Mouse (Mus musculus): ENCODE data around the gene Slc28a1.
A peak's percentile ranks its signal among the peaks of the same experiment; 100 is the strongest.
"Not testable (repeated sequence)": the region's sequence is repeated elsewhere in the genome, so short reads cannot be mapped to it uniquely, and the experiment has no call there.

Slc28a1 gene

DNA sequence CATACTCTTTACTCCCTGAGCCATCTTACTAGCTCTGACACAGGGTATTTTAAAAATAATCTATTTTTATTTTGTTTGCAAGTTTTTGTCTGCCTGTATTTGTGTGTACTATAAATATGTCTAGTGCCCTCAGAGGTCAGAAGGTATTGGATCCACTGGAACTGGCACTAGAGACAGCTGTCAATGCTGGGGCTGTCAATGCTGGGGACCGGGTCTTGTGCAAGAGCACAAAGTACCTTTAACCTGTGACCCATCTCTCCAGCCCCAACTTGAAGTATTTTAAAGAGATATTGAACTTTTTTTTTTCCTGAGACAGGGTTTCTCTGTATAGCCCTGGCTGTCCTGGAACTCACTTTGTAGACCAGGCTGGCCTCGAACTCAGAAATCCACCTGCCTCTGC is 59.3 kb downstream of the Slc28a1 start:
- DNase-seq: no peak

DNA sequence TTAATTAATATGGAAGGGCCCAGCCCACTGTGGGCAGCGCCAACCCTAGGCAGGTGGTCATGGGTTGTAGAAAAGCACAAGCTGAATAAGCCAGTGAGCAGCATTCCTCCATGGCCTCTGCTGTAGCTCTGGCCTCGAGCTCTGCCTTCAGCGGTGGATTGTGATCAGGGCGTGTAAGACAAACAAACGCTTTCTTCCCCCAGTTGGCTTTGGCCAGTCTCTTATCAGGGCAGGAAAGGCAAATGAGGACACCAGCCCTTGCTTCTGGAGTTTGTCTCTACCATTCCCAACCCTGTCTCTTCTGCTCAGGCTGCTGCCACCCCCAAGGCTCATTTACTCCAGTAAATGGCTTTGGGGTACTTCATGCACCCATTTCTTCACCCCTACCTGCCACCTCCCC is 60.1 kb downstream of the Slc28a1 start:
- no peak for DNase-seq

DNA sequence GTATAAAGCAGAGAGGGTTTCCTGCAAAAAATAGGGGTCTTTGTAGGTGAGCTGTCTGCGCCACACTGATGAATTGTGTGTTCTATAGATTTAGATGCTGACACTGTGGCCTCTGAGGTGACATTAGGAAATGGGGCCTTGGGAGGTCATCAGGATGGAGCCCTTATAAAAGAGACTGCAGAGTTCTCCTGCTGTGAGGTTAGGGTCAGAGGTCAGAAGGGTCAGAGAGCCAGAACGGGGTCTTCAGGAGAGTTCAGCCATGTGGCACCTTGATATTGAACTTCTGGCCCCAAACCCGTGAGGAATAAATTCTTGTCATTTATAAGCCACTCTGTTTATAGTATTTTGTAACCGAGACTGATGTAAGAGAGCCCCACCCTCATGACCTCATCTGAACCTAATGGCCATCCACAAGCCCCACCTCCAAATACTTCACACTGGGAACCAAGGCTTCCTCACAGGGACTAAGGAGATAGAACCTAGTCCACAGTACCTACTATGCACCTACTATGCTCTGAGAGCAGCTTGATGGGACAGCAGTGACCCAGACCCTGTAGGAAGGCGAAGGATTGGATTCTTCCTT is 61.7 kb downstream of the Slc28a1 start:
- no peak for DNase-seq

DNA sequence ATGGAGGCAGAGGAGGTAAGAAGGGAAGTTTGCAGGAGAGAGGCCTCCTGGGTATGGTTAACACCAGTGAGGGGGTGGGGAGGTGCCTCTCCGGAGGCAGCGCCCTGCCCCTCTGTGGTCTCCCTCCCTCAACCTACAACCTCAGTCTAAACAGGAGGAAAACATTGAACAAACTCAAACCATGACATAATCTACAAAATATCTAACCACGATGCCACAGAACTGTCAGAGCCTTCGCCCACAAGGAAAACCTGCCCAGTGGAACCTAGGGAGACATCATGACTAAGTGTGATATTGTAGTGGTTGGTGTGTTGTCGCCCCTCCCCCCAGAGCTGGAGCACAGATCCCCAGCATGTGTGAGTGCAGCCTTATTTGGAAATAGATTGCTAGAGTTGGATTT is 64.9 kb downstream of the Slc28a1 start:
- DNase-seq: no peak

DNA sequence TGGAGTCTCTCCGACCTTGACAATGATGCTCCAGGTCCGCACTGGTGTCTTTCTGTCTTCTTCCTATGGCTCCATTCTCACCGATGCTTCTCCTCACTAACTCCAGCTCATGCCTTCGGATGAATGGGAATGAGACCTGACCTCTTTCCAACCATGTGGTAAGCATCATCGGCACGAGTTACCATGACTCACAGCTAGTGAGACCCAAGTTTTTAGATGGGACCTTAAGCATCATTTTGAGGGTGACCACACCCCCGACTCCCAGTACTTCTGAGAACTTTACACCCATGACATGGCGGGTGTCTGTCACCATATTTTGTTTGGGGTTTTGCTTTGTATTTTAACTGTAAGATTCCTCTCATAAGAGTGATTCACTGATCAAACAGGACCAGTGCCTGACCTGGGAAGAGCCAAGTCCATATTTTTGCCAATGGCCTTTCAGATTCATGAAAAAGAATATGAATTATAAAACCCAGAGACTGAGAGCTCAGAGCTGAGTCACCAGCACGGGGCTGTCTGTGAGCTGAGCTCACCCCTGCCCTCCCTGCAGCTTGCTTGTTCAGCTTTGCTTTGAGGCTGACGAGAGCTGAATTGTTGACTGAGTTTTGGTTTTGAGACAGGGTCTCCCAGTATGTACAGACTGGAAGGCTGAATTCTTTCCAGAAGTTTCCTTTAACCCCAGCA is 68.0 kb downstream of the Slc28a1 start:
- no peak for DNase-seq

DNA sequence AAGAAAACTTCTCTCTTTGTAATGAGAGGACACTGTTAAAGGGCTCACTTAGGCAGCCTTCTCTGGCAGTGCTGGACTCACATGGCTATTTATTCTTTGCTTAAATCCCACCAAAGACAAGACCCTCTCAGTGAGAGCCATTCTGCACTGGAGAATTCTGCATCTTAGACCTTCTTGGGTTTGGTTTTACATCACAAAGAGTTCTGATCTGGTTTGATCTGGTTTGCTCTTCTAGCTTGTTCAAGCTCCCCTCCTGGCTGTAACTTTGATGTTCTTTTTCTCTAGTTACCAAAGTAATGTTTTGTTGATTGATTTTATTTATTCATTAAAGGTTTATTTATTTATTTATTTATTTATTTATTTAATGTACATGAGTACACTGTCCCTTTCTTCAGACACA is 68.6 kb downstream of the Slc28a1 start:
- DNase-seq: no peak

DNA sequence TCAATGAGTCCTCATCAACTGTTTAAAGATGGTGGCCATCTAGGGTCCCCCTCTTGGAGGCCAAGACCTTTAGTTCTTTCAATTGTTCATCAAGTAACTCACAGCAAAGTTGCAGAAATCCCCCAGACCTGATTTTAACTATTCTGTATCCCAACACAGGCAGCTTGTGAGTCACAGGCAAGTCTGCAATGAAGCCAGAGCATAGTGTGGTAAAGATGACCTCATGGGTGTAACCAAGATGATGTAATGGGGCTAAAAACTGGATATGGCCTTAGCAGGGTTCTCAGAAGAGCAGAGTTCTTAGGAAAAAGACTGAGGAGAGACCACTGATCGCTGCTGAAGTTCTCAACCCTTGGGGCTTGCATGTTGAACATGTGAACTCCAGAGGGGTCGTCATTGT is 69.5 kb downstream of the Slc28a1 start:
- no peak for DNase-seq

DNA sequence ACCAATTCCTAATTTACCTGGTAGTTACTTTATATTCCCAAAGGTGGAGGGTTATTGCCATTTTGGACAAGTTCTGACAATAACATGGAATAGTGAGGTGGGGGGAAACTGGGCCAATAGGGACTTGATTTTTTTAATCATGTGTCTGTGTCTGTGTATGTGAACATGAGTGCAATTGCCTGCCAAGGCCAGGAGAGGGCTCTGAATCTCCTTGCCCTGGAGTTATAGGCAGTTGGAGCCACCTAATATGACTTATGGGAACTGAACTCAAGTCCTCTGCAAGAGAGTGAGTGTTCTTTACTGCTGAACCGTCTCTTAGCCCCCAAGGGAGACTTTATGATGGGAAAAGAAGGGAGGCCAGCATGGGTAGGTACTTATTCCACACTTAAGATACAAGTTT is 70.1 kb downstream of the Slc28a1 start:
- DNase-seq: no peak

DNA sequence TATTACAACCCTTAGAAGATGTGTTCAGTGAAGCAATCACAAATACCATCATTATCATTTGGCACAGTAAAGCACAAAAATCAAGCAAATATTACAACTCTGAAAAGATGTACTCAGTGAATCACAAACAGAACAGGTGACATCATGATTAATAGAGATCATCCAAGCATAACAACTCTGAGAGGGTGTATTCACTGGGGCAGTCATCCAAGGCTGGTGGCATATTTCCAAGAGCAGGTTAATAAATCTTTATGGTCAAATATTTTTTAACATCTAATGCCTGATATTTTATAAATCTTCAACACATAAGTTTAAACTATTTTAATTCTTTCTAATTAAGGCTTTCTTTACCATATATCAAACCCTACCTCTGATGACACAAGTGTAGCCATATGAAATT is 71.4 kb downstream of the Slc28a1 start:
- peak; percentile 57 to 76 for DNase-seq

DNA sequence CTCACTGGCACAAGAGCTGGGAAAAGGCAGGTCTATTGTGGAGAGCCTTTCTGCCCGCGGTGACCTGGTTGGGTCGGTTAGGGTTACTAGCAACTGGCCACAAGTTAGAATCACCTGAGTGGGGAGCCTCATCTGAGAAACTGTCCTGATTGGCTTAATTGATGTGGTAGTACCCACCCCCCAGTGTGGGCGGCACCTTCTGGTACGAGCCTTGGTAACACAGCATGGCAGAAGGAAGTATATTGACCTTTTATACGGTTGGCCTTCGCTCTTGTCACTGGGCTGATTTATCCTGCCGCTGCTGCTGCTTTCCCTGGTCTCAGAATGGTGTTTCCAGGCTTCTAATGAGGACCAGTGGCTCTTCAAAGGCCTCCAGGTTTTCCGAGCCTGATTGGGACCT is 74.6 kb downstream of the Slc28a1 start:
- DNase-seq: no peak

DNA sequence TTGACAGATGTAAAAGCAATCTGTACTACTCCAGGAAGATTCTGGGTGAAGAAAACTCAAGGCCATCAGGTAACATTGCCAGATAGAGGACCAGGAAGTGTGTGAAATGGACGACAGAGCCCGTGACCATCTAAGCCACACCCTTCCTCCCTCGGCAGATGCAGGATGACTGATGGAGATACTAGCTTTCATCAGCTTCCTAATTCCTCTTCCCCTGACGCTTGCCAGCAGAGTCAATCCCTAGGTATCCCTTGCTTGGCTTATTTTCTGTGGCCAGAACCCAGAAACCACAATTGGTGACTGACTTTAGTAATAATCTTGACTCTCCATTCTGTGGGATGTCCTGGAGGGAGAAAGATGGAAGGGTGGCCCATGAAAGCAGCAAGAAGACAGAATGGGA is 80.9 kb downstream of the Slc28a1 start:
- no peak for DNase-seq

DNA sequence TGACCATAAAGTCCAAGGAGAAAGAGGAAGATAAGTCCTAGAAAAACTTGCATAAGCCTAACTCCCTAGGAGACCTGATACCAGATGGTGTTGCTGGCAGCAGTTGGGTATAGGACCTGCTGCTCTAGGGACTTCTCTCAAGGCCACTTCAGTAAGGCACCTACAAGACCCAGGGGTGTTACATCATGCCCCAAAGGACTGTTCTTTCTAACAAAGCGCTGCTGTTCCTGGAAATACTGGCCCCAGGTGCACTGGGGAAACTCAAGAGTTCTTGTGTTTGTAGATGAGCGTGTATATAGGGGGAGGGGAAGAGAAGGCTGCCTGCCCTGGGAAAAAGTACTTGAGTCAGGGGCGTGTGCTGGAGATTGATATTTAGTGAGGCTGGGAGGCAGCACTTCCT is 82.2 kb downstream of the Slc28a1 start:
- no peak for DNase-seq

DNA sequence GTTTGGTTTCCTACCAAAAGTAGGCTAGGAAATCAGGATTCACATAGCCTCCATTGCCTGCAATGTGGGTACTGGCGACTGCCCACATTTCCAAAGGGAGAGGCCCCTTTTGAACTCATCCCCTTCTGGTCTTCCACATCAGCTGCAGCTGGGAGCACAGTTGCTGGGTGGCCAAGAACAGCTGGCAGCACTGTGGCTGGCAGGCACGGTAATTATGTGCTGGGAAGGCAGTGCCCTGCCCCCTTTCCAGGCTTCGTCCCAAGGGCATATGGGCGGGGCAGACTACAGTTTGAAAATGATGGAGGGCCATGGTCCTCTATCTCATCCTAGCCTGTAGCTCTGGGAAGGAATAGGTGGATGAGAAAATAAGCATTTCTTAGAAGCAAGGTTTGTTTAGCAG is 83.9 kb downstream of the Slc28a1 start:
- no peak for DNase-seq

DNA sequence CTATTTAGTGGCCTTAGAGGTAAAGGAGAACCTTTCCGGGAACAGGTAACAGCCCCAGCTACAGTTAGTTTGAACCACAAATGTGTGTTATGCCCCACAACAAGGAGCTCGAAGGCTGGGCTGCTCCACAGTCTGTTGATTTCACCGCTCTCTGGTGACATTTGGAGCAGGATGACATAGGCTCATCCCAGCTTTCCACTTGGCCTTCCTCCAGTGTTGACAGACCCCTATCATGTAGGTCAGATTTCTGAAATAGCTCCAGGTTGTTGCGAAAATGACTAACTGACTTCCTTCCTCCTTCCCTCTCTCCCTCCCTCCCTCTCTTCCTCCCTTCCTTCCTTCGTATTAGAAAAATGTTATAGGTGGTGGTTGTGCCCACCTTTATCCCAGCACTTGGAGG is 84.5 kb downstream of the Slc28a1 start:
- DNase-seq: no peak

DNA sequence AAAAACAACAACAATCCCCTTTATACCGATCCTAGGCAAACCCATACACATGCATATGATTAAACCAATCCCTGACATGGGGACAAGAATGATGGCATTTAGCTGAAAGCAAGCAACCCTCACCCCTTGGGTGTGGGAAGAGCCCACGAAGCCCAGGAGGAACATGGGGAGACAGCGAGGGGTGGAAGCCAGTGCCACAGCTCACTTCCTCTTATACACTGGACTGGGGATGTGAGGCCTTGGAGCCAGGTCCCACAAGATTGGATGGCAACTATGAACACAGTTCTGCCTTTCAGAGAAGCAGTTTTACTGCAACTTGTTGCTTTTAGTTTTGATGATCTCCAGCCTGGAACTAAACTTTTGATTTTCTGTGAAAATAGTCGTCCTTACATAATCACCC is 85.2 kb downstream of the Slc28a1 start:
- DNase-seq: no peak

DNA sequence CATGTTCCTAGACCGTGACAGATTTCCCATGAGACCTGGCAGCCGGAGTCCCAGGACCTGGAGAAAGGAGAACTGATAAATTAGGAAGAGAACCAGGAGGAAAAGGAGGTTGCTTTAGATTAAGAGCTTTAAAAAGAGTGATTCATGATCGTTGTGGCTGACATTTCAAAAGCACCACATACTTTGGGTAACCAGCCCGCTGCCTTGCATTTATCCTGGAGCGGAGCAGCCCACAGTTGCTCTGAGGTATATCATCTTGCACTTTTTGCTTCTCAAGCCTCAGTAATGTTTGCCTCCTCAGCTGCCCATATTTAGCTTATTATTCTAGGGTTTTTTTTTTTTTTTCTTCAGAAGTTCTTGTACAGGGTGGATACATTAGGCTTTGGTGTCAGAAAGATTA is 87.8 kb downstream of the Slc28a1 start:
- no peak for DNase-seq

DNA sequence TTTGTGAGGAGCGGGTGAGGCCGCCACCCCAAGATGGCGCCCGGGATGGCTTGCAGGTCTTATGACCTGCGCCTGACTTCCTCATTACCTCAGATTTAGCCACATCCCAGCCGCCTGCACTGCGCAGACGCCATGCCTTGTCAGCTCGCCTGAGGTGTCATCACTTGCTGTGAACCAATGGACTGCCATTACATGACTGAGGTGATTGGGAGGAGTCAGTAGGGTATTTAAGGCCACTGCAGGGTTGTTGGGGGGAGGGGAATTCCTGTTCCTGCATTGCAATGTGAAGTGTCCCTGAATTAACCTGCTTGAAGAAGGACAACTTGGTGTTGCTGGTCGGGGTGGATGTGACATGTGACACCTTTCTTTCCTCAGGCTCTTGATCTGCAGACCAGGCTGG is 89.0 kb downstream of the Slc28a1 start:
- DNase-seq: not testable (repeated sequence)

DNA sequence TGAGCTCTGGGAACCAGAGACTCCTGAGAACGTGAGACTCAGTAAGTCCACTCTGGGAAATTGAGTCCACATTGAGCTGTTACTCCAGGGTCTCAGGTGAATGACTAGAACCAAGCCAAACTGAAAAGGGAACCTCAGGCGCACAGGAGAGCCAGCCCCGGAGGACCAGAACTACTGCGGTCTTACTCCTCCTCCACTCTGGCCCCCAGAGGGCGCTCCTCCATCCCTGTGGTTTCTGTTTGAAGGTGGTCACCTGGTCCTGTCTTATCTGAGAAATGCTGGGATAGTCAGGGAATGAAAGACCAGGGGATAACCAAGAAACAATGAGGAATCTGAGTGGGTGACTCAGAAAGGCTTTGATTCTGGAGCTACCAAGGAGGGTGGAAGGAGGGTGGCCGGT is 94.3 kb downstream of the Slc28a1 start:
- DNase-seq: peak; percentile 72 to 86

DNA sequence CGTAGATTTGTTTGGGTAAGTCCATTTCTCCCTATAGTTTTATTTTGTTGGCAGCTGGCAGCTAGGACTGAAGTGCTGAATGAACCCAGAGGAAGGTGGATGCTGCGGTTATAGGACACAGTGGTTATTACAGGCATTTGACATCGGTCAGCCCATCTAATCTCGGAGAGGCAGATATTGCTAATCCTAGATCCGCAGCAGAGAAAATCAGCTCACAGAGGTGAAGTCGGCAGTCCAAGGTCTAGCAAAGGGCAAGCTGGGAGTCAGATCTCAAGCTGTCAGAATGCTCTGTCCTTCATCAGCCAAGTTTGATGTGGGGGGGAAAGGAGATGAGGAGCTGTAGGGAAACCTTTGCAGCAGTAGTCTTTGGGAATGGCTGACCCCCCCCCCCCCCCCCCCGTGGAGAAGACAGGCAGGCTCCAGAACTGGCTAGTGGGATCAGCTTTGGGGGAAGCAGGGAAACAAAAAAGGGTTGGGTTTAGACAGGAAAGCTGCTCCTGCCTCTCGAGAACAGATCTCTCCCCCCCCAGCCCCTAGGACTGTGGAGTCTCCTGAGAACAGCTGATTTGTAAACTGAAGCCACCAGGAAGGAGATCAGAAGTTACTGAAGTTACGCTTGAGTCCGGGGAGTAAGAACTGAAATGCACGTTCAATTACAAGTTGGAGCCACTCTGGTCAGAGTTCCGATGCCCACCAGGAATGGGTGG is 95.5 kb downstream of the Slc28a1 start:
- DNase-seq: no peak

DNA sequence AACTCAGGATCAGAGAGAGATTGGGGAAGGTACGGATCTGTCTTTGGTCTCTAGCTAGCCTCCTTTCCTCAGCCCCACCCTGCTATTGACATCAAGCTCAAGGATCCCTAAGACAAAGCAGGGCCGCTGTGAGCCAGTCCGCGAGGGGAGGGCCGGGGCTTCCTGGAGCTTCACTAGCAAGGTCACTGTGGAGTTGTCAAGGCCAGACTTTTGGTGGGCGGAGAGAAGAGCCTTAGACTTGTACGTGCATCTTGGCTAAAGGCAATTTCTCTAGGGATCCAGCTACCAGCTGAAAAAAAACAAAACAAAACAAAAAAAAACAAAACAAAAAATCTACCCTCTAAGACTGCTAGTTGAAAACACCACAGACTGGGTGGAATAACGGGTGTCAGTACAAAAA is 97.2 kb downstream of the Slc28a1 start:
- peak; percentile 35 to 54 for DNase-seq

DNA sequence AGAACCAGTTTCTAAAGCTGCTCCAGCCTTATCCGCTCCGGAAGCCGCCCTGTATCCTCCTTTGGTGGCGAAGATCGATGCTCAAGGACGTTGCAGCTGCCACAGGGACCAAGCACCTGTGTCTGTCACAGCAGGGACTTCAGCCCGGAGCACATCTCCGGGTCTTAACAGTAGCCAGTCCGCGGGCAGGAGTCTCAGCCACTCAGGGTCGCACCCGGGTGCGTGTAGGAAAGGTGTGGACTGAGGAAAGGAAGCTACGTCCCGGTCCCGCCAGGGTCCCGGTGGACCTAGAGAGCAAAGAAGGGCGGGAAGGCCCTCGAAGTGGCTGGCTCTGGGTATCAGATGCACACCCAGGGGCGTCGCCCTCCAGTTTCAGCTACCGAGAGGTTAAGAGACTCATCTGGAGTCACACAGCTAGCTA is 97.7 kb downstream of the Slc28a1 start:
- peak; percentile 79 to 83 for DNase-seq

DNA sequence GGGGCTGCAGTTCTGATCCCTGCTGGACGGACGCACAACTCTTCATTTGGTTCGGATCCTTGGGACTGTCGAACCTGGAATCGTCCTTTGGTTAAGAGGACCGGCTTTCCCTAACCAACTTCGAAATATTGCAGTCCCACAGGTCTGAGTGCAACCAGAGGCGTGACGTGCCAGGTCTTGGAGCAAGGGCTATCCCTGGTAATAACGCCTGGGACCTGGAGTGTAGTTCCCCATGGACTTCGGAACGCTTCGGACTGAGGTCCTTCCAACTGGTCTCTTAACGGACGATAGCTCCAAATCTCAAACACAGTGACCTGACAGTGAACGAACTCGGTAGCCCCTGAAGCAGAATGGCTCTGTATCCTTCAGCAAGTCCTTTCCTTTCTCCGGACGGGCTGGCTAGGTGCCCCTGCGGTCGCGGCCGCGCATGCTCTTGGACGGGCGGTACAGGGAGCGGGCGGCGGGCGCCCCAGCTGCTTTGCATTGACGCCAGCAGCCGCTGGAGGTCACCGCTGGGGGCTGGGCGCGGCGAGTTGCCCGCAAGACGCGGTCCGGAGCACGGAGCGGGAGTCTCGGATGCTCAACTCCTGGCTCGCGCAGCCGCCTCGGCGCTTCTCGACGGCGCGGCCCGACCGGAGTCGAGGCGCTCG is 98.2 kb downstream of the Slc28a1 start:
- DNase-seq: peak; percentile 97 to 99

DNA sequence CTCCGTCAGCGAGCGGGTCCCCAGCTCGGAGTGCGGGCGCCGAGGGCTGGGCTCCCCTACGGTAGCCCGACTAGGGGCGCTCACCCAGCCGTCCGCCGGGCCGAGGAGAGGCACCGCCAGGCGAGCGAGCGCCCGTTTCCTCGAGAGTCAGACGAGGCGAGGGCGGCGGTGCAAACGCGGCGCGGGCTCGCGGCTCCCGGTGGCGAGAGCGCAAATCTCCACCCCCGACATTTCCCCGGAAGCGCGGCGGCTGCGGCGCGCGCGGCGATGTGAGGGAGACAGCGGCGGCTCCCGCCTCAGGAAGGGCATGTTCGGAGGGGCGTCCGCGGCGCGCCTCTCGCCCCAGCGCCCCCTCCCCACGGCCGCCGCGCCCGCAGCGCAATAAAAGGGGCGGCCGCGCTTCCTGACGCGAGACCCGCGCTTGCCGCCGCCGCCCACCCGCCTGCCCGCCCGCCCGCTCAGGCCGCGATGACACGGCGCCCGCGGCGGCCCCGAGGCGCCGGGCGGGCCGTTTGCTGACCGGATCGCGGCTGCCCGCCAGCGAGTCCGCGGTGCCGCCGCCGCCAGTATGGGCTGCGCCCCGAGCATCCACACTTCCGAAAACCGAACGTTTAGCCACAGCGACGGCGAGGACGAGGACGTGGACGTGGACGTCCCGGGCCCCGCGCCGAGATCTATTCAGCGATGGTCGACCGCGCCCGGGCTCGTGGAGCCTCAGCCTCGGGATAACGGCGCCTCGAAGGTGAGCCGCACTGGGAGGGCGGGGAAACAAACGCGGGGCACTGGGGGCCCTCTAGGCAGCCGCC is 99.0 kb downstream of the Slc28a1 start, which contains the start of gene Pde8a:
Pde8a (plus strand) TSS at position 250 of the 806 bp plus-strand sequence.
- DNase-seq: no peak
